Mouse (Mus musculus): Measurements from ENCODE around the gene Cacng7. TPM values are rescaled to one million over a fixed set of nuclear protein-coding genes. Genes with fewer than 3 reads are reported as not detected.

Gene Cacng7
- total RNA-seq, 2 experiments from 2014 or later, result 169 to 180 TPM

Small RNA genes within 50 kb of the gene (microRNA-seq; reads per million reads assigned to microRNA genes)
- 386 to 539 reads per million in 2 experiments for gene Gm23450

Other genes with a start within 250 kb of the Cacng7 start
- not detected for gene AU018091, start 163.8 kb upstream of the Cacng7 start, total RNA-seq (2021)
- gene Nlrp12, start 83.2 kb upstream of the Cacng7 start, total RNA-seq (2021), result under 1 TPM in 1 of 2 experiments, not detected in 1; 0.07 TPM
- 10 to 100 TPM; 68.0 to 83.2 TPM for gene Myadm, start 43.9 kb upstream of the Cacng7 start, total RNA-seq (2021)
- 100 to 1,000 TPM; 265 to 294 TPM for gene Prkcg, start 43.8 kb upstream of the Cacng7 start, total RNA-seq (2021)
- 100 to 1,000 TPM; 172 to 174 TPM for gene Cacng8, start 57.7 kb downstream of the Cacng7 start, total RNA-seq (2021)
- 1 to 10 TPM in 1 of 2 experiments, under 1 TPM in 1; 0.98 to 1.6 TPM for gene Cacng6, start 91.2 kb downstream of the Cacng7 start, total RNA-seq (2021)
- not detected for gene Tarm1, start 169.7 kb downstream of the Cacng7 start, total RNA-seq (2021)